Mouse (Mus musculus) liver, embryonic 14.5 days (tissue): ENCODE results near the gene Chchd10.

ENCODE experiments used
- CTCF ChIP-seq: IDR thresholded peaks from 2 replicates; pipeline ENCODE4 v1.5.1; 2016; ENCODE audit warnings: antibody characterized with exemption, low read depth, control low read depth
- EP300 ChIP-seq: IDR thresholded peaks from 2 replicates; pipeline ENCODE4 v1.6.1; 2016; ENCODE audit warnings: antibody characterized with exemption, low read depth

- TF ChIP-seq CTCF, result no peak
- TF ChIP-seq EP300, result no peak
Observed at GRCm38 (mm10) chr10:75921026-75921725, 11.8 kb upstream of the Chchd10 start, which contains the start of gene Smarcb1.
